Mouse (Mus musculus) CH12.LX (cell line): ENCODE measurements around the gene Cacna1b.

Experiments used
- CHD2 ChIP-seq: IDR thresholded peaks from 2 replicates; pipeline ENCODE4 v1.6.1; 2011; ENCODE audit warnings: low read length, improper control_type of control experiment
- CTCF ChIP-seq, 2 experiments: IDR thresholded peaks in 1 of 2; conservative IDR thresholded peaks in 1 of 2; 2 replicates each; pipeline ENCODE4 v1.5.1; 2011 to 2012; ENCODE audit warnings: low read depth in 2 of 2, low read length in 2 of 2, improper control_type of control experiment in 1 of 2, inconsistent platforms in 1 of 2, mild to moderate bottlenecking in 1 of 2, moderate library complexity in 1 of 2
- EP300 ChIP-seq: IDR thresholded peaks from 2 replicates; pipeline ENCODE4 v1.6.1; 2011; ENCODE audit warnings: low read length, improper control_type of control experiment
- NELFE ChIP-seq: IDR thresholded peaks from 2 replicates; pipeline ENCODE4 v1.6.1; 2011; ENCODE audit warnings: low read depth, low read length, improper control_type of control experiment
- POLR2A ChIP-seq: IDR thresholded peaks from 2 replicates; pipeline ENCODE4 v1.6.1; 2011; ENCODE audit warnings: low read depth, mild to moderate bottlenecking, improper control_type of control experiment, low read length

DNA sequence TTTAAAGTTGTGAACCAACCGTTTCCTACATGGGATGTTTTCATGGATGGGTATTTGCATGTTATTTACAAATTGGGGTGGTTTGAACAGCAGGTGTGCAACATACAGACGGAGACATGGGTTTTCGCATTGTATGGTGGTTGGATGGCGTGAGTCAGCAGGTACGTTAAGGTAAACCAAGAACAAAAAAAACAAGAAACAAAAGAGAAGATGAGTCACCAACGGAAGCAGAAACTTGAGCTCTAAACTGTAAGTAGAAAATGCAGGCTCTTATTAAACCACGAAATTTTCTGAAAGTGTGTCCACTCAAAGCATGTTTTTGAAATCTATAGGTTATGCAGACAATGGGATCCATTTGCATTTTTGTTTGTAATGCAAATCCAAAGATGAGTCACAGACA lies 120.1 kb downstream of the Cacna1b start:
- no peak for TF ChIP-seq CHD2
- TF ChIP-seq POLR2A = no peak
- TF ChIP-seq CTCF (conservative IDR thresholded peaks at IDR 0.05 in 1 of 2, IDR thresholded peaks at IDR 0.05 in 1 of 2; ENCODE audit: low read depth in 2 of 2, low read length in 2 of 2) = no peak
- no peak; the same call in 1 of the 2 replicates for TF ChIP-seq EP300
- no peak for TF ChIP-seq NELFE
